Mouse (Mus musculus): ENCODE data around the gene Tsfm. TPM values are rescaled to one million over a fixed set of nuclear protein-coding genes. Genes with fewer than 3 reads are reported as not detected.
A peak's percentile ranks its signal among the peaks of the same experiment; 100 is the strongest.

Gene Tsfm
- polyA plus RNA-seq, 1 experiment, result 45.2 TPM

DNA sequence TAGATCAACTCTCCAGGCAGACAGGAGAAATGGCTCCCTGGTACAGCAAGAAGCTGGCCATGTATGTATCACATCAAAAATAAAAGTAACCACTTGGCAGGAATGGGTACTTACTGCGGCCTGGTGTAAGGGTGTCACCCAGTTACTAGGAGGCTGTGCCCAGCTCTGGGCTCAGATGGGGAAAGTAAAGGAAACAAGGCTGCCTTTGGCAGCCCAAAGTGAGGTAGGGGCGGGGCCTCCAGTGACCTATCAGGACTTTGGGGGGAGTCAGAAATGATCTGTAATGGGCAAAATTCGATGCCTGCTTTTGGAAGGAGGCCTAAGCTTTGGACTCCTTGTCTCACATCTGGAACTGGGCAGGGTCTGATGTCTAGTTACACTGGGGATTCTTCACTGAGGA lies 48.9 kb downstream of the Tsfm start:
- 15% methylated on average over 3 of the region's 3 CpGs for WGBS
- H3K4me1 ChIP-seq (ENCODE audit: control insufficient read depth, insufficient read depth, low read length), result peaks cover 30% of the 10 kb centered on the region
- peak overlapping the region; percentile 81; the same call in 1 of the 2 replicates for H3K27ac ChIP-seq (ENCODE audit: insufficient read depth, low read length)
- H3K27me3 ChIP-seq (ENCODE audit: control insufficient read depth, insufficient read depth, low read length), result no peaks in the 10 kb centered on the region
- TF ChIP-seq CTCF (IDR thresholded peaks at IDR 0.05; ENCODE audit: borderline replicate concordance, insufficient read depth, low read depth, low read length), result no peak
- no peak for TF ChIP-seq POLR2A (IDR thresholded peaks at IDR 0.05; ENCODE audit: borderline replicate concordance, insufficient read depth, low read length)
- peak overlapping the region; percentile 83 for H3K4me3 ChIP-seq (replicated peaks; ENCODE audit: insufficient read depth, low read depth, low read length)
- no peak for DNase-seq

- no peak for DNase-seq
- H3K27me3 ChIP-seq (ENCODE audit: control insufficient read depth, insufficient read depth, low read length), result no peaks in the 10 kb centered on the region
- H3K4me3 ChIP-seq (replicated peaks; ENCODE audit: insufficient read depth, low read depth, low read length), result peak overlapping the region; percentile 83
- peak overlapping the region; percentile 100 for H3K27ac ChIP-seq (ENCODE audit: insufficient read depth, low read length)
- WGBS, result 3% methylated on average over 11 of the region's 11 CpGs
- TF ChIP-seq POLR2A (IDR thresholded peaks at IDR 0.05; ENCODE audit: borderline replicate concordance, insufficient read depth, low read length), result no peak
- no peak for TF ChIP-seq CTCF (IDR thresholded peaks at IDR 0.05; ENCODE audit: borderline replicate concordance, insufficient read depth, low read depth, low read length)
- H3K4me1 ChIP-seq (ENCODE audit: control insufficient read depth, insufficient read depth, low read length), result peaks cover 27% of the 10 kb centered on the region
Measured at GRCm38 (mm10) chr10:126980933-126981530, 49.6 kb downstream of the Tsfm start.

GRCm38 (mm10) chr10:126980221-126980932 lies 50.3 kb downstream of the Tsfm start:
- WGBS, result 2% methylated on average over 16 of the region's 16 CpGs
- no peak for TF ChIP-seq CTCF (IDR thresholded peaks at IDR 0.05; ENCODE audit: borderline replicate concordance, insufficient read depth, low read depth, low read length)
- Histone ChIP-seq H3K27ac (ENCODE audit: insufficient read depth, low read length) (peak overlapping the region; percentile 100), H3K4me1 (ENCODE audit: control insufficient read depth, insufficient read depth, low read length) (peaks cover 22% of the 10 kb centered on the region), H3K27me3 (ENCODE audit: control insufficient read depth, insufficient read depth, low read length) (no peaks in the 10 kb centered on the region), H3K4me3 (replicated peaks; ENCODE audit: insufficient read depth, low read depth, low read length) (peak overlapping the region; percentile 83)
- peak; percentile 69 to 73 for DNase-seq

DNA sequence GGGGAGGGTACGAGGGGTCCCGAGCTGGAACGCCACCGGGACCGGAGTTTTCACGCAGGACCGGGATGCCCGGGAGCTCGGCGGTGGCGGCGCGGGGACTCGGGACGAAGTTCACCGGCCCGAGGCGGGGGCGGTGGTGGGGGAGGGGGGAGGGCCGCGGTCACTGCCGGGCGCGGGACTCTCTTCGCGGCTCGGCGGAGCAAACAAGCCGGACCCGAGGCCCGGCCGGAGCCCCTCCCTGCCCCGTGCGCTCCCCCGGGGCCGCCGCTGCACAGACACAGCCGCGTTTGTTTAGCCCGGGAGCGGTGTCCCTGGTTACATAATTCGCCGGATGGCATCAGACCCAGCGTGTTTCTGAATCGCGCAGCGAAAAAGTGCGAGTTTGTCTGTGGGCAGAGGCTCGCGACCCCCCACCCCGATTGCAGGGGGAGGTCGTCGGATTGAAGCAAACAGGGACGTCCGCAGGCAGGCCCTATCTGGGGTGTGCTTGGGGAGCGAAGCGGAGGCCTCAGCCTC lies 50.9 kb downstream of the Tsfm start:
- peaks cover 16% of the 10 kb centered on the region for H3K4me1 ChIP-seq (ENCODE audit: control insufficient read depth, insufficient read depth, low read length)
- no peaks in the 10 kb centered on the region for H3K27me3 ChIP-seq (ENCODE audit: control insufficient read depth, insufficient read depth, low read length)
- 2% methylated on average over 57 of the region's 57 CpGs for WGBS
- peak; percentile 77 to 81 for DNase-seq
- peak overlapping the region; percentile 83 for H3K4me3 ChIP-seq (replicated peaks; ENCODE audit: insufficient read depth, low read depth, low read length)
- TF ChIP-seq CTCF (IDR thresholded peaks at IDR 0.05; ENCODE audit: borderline replicate concordance, insufficient read depth, low read depth, low read length), result no peak
- TF ChIP-seq POLR2A (IDR thresholded peaks at IDR 0.05; ENCODE audit: borderline replicate concordance, insufficient read depth, low read length), result no peak
- H3K27ac ChIP-seq (ENCODE audit: insufficient read depth, low read length), result peak overlapping the region; percentile 100

GRCm38 (mm10) chr10:126979121-126979635 lies 51.5 kb downstream of the Tsfm start:
- no peaks in the 10 kb centered on the region for H3K27me3 ChIP-seq (ENCODE audit: control insufficient read depth, insufficient read depth, low read length)
- no peak for TF ChIP-seq POLR2A (IDR thresholded peaks at IDR 0.05; ENCODE audit: borderline replicate concordance, insufficient read depth, low read length)
- TF ChIP-seq CTCF (IDR thresholded peaks at IDR 0.05; ENCODE audit: borderline replicate concordance, insufficient read depth, low read depth, low read length), result no peak
- peak overlapping the region; percentile 100 for H3K27ac ChIP-seq (ENCODE audit: insufficient read depth, low read length)
- DNase-seq, result peak; percentile 77 to 78
- H3K4me1 ChIP-seq (ENCODE audit: control insufficient read depth, insufficient read depth, low read length), result peaks cover 12% of the 10 kb centered on the region
- H3K4me3 ChIP-seq (replicated peaks; ENCODE audit: insufficient read depth, low read depth, low read length), result peak overlapping the region; percentile 83
- under 1% methylated on average over 50 of the region's 62 CpGs for WGBS

DNA sequence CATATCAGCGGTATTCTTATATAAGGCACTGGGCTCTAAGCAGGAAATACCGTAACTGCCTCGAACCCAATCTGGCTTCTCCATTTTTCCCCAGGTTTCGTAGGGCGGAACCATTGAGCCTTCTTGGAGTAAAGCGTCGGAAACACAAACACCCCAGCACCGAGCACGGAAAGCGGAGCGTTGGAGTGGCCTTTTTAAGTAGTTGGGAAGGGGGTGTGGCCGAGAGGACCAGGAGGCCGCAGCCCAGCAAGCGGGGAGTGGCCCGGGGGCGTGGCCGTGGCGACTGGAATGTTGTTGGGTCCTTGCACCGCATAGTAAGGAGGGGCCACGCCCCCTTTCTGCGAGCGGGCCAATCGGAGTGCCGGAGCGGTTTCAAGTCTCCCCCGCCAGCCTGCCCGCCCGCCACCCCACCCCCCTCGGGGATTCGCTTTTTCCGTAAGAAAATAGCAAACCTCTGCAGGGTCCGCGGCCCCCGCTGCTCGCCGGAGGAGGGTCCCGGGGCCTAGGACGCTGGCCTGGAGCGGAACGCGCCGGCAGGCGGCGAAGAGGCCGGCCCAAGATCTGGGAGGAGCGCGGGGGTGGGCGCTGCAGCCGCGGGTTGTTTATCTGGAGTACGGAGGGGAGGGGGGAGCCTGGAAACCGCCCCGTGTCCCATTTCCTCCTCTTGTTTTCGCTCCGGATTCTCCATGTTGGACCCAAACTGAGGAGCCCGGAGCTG lies 52.2 kb downstream of the Tsfm start, which contains the start of gene Ctdsp2:
Gene Ctdsp2 (plus strand): TSS at position 441 of the 718 bp plus-strand sequence.
- TF ChIP-seq CTCF (IDR thresholded peaks at IDR 0.05; ENCODE audit: borderline replicate concordance, insufficient read depth, low read depth, low read length) (no peak), POLR2A (IDR thresholded peaks at IDR 0.05; ENCODE audit: borderline replicate concordance, insufficient read depth, low read length) (peak; percentile 93)
- DNase-seq, result peak; percentile 99 to 100
- Histone ChIP-seq H3K27me3 (ENCODE audit: control insufficient read depth, insufficient read depth, low read length) (no peaks in the 10 kb centered on the region), H3K4me1 (ENCODE audit: control insufficient read depth, insufficient read depth, low read length) (peaks cover 6% of the 10 kb centered on the region; the same call in 1 of the 2 replicates), H3K4me3 (replicated peaks; ENCODE audit: insufficient read depth, low read depth, low read length) (peak within 1 kb of the TSS; percentile 83), H3K27ac (ENCODE audit: insufficient read depth, low read length) (peak within 1 kb of the TSS; percentile 100)
- WGBS, result under 1% methylated on average over 55 of the region's 56 CpGs

- TF ChIP-seq CTCF (IDR thresholded peaks at IDR 0.05; ENCODE audit: borderline replicate concordance, insufficient read depth, low read depth, low read length) (no peak), POLR2A (IDR thresholded peaks at IDR 0.05; ENCODE audit: borderline replicate concordance, insufficient read depth, low read length) (no peak)
- Histone ChIP-seq H3K27ac (ENCODE audit: insufficient read depth, low read length) (no peak overlapping the region), H3K4me1 (ENCODE audit: control insufficient read depth, insufficient read depth, low read length) (peaks cover 6% of the 10 kb centered on the region; the same call in 1 of the 2 replicates), H3K27me3 (ENCODE audit: control insufficient read depth, insufficient read depth, low read length) (no peaks in the 10 kb centered on the region), H3K4me3 (replicated peaks; ENCODE audit: insufficient read depth, low read depth, low read length) (no peak overlapping the region)
- DNase-seq, result no peak
- WGBS, result 70% methylated on average over 4 of the region's 4 CpGs
Measured at GRCm38 (mm10) chr10:126977076-126977475, 53.6 kb downstream of the Tsfm start.
